Mouse (Mus musculus) lung, postnatal 0 days (tissue): Measurements from ENCODE around the gene Nin.

Source experiments
- CTCF ChIP-seq: IDR thresholded peaks from 2 replicates; pipeline ENCODE4 v1.5.1; 2016; ENCODE audit warnings: antibody characterized with exemption, mild to moderate bottlenecking
- EP300 ChIP-seq: IDR thresholded peaks from 2 replicates; pipeline ENCODE4 v1.6.1; 2016; ENCODE audit warnings: antibody characterized with exemption, mild to moderate bottlenecking, control low read depth

DNA sequence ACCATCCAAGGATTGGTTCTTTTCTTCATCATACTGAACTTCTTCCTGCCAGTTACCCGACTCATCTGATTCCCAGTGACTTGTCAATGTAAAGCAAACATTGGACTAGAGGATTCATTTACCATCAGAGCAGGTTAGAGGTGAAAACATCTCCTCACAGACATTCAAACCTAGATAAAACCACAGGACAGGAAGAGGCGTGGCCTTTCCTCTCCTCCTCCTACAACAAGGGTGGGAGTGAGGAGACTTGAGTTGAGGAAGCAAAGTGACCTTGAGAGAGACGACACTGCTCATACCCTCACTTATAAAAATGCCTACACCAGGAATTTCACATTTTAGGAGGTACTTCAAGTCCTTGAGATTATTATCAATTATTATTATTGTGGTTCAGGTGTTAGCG lies 95.4 kb downstream of the Nin start:
- TF ChIP-seq CTCF (no peak), EP300 (no peak)
